Mouse (Mus musculus) midbrain, embryonic 14.5 days (tissue): Measurements from ENCODE around the gene Cdc40. TPM values are rescaled to one million over a fixed set of nuclear protein-coding genes. Genes with fewer than 3 reads are reported as not detected.

Source experiments
- polyA plus RNA-seq: library from polyadenylated mRNA; unstranded; fragments of >200 nt; fragmentation: Nextera tagmentation; extraction: Ambion mirVana; gene quantifications from 2 replicates; pipeline ENCODE4 v1.2.1, GENCODE M21; 2014

Gene Cdc40
- polyA plus RNA-seq, 1 experiment from 2014 or later, result 26.8 TPM

Other genes with a start within 250 kb of the Cdc40 start
- gene Mettl24, start 200.0 kb downstream of the Cdc40 start, polyA plus RNA-seq, result 0.41 and 0.57 TPM in 2 replicates
- 95.5 and 116 TPM in 2 replicates for gene Wasf1, start 164 bp upstream of the Cdc40 start, polyA plus RNA-seq
- 3.5 and 4.3 TPM in 2 replicates for gene Gpr6, start 189.0 kb upstream of the Cdc40 start, polyA plus RNA-seq